Mouse (Mus musculus) lung, embryonic 14.5 days (tissue): ENCODE measurements around the gene Bcl2l12. TPM values are rescaled to one million over a fixed set of nuclear protein-coding genes. Genes with fewer than 3 reads are reported as not detected.
A peak's percentile ranks its signal among the peaks of the same experiment; 100 is the strongest.

Experiments
- ATAC-seq: fragments of 200-750 bp; cut with Nextera tagmentation; 2 replicates; pipeline ENCODE4 v1.8.0; 2017; ENCODE audit warnings: mild to moderate bottlenecking, moderate TSS enrichment, moderate library complexity; ENCODE audit not compliant: insufficient read depth
- DNase-seq: peaks from one replicate; pipeline ENCODE4 v3.0.0-alpha.2; 2015
- H3K27ac ChIP-seq: fragments of 300-500 bp; sonication (generic); 2 replicates; pipeline ENCODE4 v1.5.1; 2014; ENCODE audit warnings: low read depth, mild to moderate bottlenecking, moderate library complexity
- H3K27me3 ChIP-seq: fragments of 300-500 bp; sonication (generic); 2 replicates; pipeline ENCODE4 v1.6.1; 2014; ENCODE audit warnings: low read length, control low read depth; ENCODE audit not compliant: insufficient read depth
- H3K36me3 ChIP-seq: fragments of 300-500 bp; sonication (generic); 2 replicates; pipeline ENCODE4 v1.6.1; 2014; ENCODE audit warnings: control low read depth; ENCODE audit not compliant: insufficient read depth
- H3K4me1 ChIP-seq: fragments of 300-500 bp; sonication (generic); 2 replicates; pipeline ENCODE4 v1.6.1; 2014; ENCODE audit warnings: antibody characterized with exemption, control low read depth; ENCODE audit not compliant: insufficient read depth
- H3K4me2 ChIP-seq: fragments of 300-500 bp; sonication (generic); 2 replicates; pipeline ENCODE4 v1.6.1; 2014; ENCODE audit warnings: mild to moderate bottlenecking
- H3K4me3 ChIP-seq: fragments of 300-500 bp; sonication (generic); 2 replicates; pipeline ENCODE4 v1.5.1; 2014; ENCODE audit warnings: low read depth, low read length
- H3K9ac ChIP-seq: fragments of 300-500 bp; sonication (generic); 2 replicates; pipeline ENCODE4 v1.6.1; 2014
- H3K9me3 ChIP-seq: fragments of 300-500 bp; sonication (generic); 2 replicates; pipeline ENCODE4 v1.6.1; 2016; ENCODE audit warnings: low read depth, low read length, control low read depth
- CTCF ChIP-seq: IDR thresholded peaks from 2 replicates; pipeline ENCODE4 v1.5.1; 2016; ENCODE audit warnings: antibody characterized with exemption, low read depth
- WGBS: fragments of 180-500 bp; shearing (Covaris S2); extraction: QIAGEN DNeasy Blood & Tissue Kit; methylation state at CpG from one replicate; pipeline ENCODE4 v1.1.7; 2014; 5-methylcytosine and 5-hydroxymethylcytosine counted together
- polyA plus RNA-seq: library from polyadenylated mRNA; unstranded; fragments of >200 nt; fragmentation: Nextera tagmentation; extraction: Ambion mirVana; gene quantifications from 2 replicates; pipeline ENCODE4 v1.2.1, GENCODE M21; 2014

The Bcl2l12 gene
- polyA plus RNA-seq, result 69.9 and 76.9 TPM in 2 replicates

- H3K27me3 ChIP-seq, result no peaks in the 10 kb centered on the region
- WGBS, result 2% methylated on average over 18 of the region's 18 CpGs
Observed at GRCm38 (mm10) chr7:44998501-44998955, at the start of gene Bcl2l12. Bcl2l12 (minus strand) TSS chr7:44998712.

DNA sequence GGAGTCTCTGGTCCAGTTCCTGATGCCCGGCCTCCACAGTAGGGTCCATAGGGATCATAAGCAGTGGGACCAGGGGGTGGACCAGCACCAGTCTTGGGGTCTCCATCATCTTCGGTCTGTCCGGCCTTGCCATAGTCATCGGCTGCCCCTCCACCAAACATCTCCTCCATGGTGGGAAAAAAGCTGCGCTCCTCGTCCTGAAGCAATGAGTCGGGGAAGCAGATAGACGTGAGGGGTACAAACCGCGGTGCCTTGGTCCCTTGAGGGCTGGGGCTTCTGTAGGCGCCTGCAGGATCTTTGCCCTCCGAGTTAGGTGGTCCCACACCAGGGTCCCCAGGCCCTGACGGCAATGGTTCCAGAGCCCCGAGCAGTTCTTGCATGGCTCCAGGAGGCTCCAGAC lies 49.0 kb upstream of the Bcl2l12 start:
- Histone ChIP-seq H3K9me3 (no peaks in the 10 kb centered on the region), H3K9ac (no peak overlapping the region), H3K27me3 (no peaks in the 10 kb centered on the region), H3K4me1 (0 out of 2 replicates have a peak, but pooled peaks cover 3% of the 10 kb centered on the region), H3K4me3 (no peak overlapping the region), H3K27ac (no peak overlapping the region), H3K36me3 (peaks cover 82% of the 10 kb centered on the region), H3K4me2 (no peak overlapping the region)
- TF ChIP-seq CTCF, result no peak
- no peak for DNase-seq
- ATAC-seq, result no peak
- 94% methylated on average over 14 of the region's 14 CpGs for WGBS

More at GRCm38 (mm10) chr7:44998501-44998955, at the start of gene Bcl2l12:
- no peak for TF ChIP-seq CTCF
- peak; percentile 64 for DNase-seq
- peak; percentile 1; the same call in 1 of the 2 replicates for ATAC-seq
- Histone ChIP-seq H3K9ac (peak within 1 kb of the TSS; percentile 75), H3K4me3 (peak within 1 kb of the TSS; percentile 78), H3K4me1 (peaks cover 11% of the 10 kb centered on the region), H3K9me3 (no peaks in the 10 kb centered on the region), H3K36me3 (peaks cover 71% of the 10 kb centered on the region), H3K4me2 (peak within 1 kb of the TSS; percentile 97), H3K27ac (peak within 1 kb of the TSS; percentile 90)

GRCm38 (mm10) chr7:45046853-45047350 lies 48.4 kb upstream of the Bcl2l12 start:
- no peak for DNase-seq
- 94% methylated on average over 26 of the region's 26 CpGs for WGBS
- H3K4me3 ChIP-seq, result no peak overlapping the region
- H3K36me3 ChIP-seq, result peaks cover 88% of the 10 kb centered on the region
- H3K9ac ChIP-seq, result no peak overlapping the region
- TF ChIP-seq CTCF, result no peak
- H3K9me3 ChIP-seq, result no peaks in the 10 kb centered on the region
- no peaks in the 10 kb centered on the region for H3K27me3 ChIP-seq
- no peak for ATAC-seq
- H3K4me1 ChIP-seq, result 0 out of 2 replicates have a peak, but pooled peaks cover 3% of the 10 kb centered on the region
- H3K27ac ChIP-seq, result no peak overlapping the region
- H3K4me2 ChIP-seq, result no peak overlapping the region

- Histone ChIP-seq H3K9me3 (no peaks in the 10 kb centered on the region), H3K4me2 (no peak overlapping the region), H3K27me3 (no peaks in the 10 kb centered on the region), H3K36me3 (peaks cover 99% of the 10 kb centered on the region), H3K4me1 (no peaks in the 10 kb centered on the region), H3K9ac (no peak overlapping the region), H3K4me3 (no peak overlapping the region), H3K27ac (no peak overlapping the region)
- WGBS, result 92% methylated on average over 22 of the region's 22 CpGs
- TF ChIP-seq CTCF, result no peak
- ATAC-seq, result no peak
- no peak for DNase-seq
Observed at GRCm38 (mm10) chr7:45045741-45046140, 47.2 kb upstream of the Bcl2l12 start.

GRCm38 (mm10) chr7:45043307-45043706 lies 44.8 kb upstream of the Bcl2l12 start:
- H3K4me2 ChIP-seq, result no peak overlapping the region
- H3K4me3 ChIP-seq, result no peak overlapping the region
- DNase-seq (no peak), ATAC-seq (no peak)
- no peaks in the 10 kb centered on the region for H3K4me1 ChIP-seq
- TF ChIP-seq CTCF, result no peak
- H3K27ac ChIP-seq, result no peak overlapping the region
- WGBS, result 89% methylated on average over 14 of the region's 14 CpGs
- H3K9ac ChIP-seq, result no peak overlapping the region
- no peaks in the 10 kb centered on the region for H3K9me3 ChIP-seq
- H3K36me3 ChIP-seq, result peaks cover 99% of the 10 kb centered on the region
- no peaks in the 10 kb centered on the region for H3K27me3 ChIP-seq

DNA sequence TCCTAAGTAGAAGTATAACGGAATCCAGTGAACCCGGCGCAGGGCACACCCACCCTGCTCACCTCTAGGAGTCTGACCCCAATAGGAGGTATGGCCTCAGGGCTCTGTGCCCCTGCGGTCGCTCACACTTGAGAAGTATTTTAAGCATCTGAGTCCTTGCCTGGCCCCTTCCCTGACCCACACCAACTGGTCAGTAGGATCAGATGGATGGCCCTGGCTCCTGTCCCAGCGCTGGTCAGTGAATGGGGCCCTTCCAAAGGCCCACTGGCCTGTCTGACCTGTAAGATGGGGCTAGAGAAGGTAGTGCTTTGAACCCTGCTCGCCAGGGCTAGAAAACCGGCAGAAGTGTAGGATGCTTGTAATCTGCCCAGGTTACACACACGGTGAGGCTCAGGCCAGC lies 42.3 kb upstream of the Bcl2l12 start:
- Histone ChIP-seq H3K4me1 (no peaks in the 10 kb centered on the region), H3K9ac (no peak overlapping the region), H3K4me3 (no peak overlapping the region), H3K4me2 (no peak overlapping the region), H3K27ac (no peak overlapping the region), H3K36me3 (peaks cover 99% of the 10 kb centered on the region), H3K9me3 (no peaks in the 10 kb centered on the region), H3K27me3 (no peaks in the 10 kb centered on the region)
- 91% methylated on average over 9 of the region's 9 CpGs for WGBS
- no peak for ATAC-seq
- DNase-seq, result no peak
- TF ChIP-seq CTCF, result no peak

- H3K27me3 ChIP-seq, result no peaks in the 10 kb centered on the region
- DNase-seq (no peak), ATAC-seq (no peak)
- peaks cover 99% of the 10 kb centered on the region for H3K36me3 ChIP-seq
- no peak for TF ChIP-seq CTCF
- H3K4me2 ChIP-seq, result no peak overlapping the region
- H3K4me3 ChIP-seq, result no peak overlapping the region
- no peaks in the 10 kb centered on the region for H3K4me1 ChIP-seq
- no peak overlapping the region for H3K27ac ChIP-seq
- H3K9ac ChIP-seq, result no peak overlapping the region
- 91% methylated on average over 9 of the region's 9 CpGs for WGBS
- H3K9me3 ChIP-seq, result no peaks in the 10 kb centered on the region
Observed at GRCm38 (mm10) chr7:45038411-45038810, 39.9 kb upstream of the Bcl2l12 start.
